27 mouse cellular contexts compared by ENCODE assay signal in the genomic region with DNA sequence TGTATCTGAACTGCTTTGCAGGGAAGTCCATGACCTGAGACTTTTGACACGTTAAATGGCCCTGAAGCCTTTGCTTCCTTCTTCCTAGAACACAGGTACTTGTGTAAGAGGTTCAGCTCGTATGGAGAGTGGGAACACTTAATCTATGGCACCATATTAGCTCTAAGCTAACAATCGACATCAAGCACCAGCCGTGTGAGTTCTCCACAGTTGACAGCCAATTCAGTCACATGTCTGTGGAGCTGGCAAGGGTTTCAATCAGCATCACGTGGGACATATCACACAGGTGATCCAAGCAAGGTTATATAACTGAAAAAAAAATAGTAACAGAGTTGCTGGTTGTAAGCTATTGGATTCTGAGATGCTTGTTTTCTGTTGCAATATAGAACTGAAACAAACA. TPM values are rescaled to one million over a fixed set of nuclear protein-coding genes. Genes with fewer than 3 reads are reported as not detected.
DNase-seq lines count a peak whose midpoint lies in the region; ATAC-seq and TF ChIP-seq lines count a peak whose summit lies in the region.
"Had no signal": no experiment of that assay in that cellular context is flagged by ENCODE, and none has a peak within 500 bp of the region (broad histone marks: within the 10 kb centered on the region; RNA-seq: fewer than 3 reads in every experiment).

No protein-coding gene starts in this region.

- no peaks in the 10 kb centered on the region for H3K79me2 ChIP-seq in heart, adult 2 months (replicated peaks; ENCODE audit: control insufficient read depth, insufficient read depth, low read length)

- TF ChIP-seq EP300 in heart, adult 2 months (IDR thresholded peaks at IDR 0.05; ENCODE audit: insufficient read depth, low read depth, low read length), result no peak

- no peaks in the 10 kb centered on the region for H3K27me3 ChIP-seq in heart, embryonic 10.5 days (ENCODE audit: insufficient read depth, poor library complexity, severe bottlenecking)
- H3K27me3 ChIP-seq in heart, adult 2 months (ENCODE audit: control insufficient read depth, insufficient read depth, low read length), result no peaks in the 10 kb centered on the region
- no peaks in the 10 kb centered on the region for H3K27me3 ChIP-seq in intestine, postnatal 0 days (replicated peaks; ENCODE audit: control insufficient read depth, insufficient read depth, low read length)
- H3K27me3 ChIP-seq in midbrain, embryonic 16.5 days (ENCODE audit: control insufficient read depth, insufficient read depth, low read depth, low read length), result no peaks in the 10 kb centered on the region
- H3K27me3 ChIP-seq: embryonic facial prominence, embryonic 15.5 days; forebrain, embryonic 12.5 days; heart, embryonic 13.5 days; hindbrain, embryonic 15.5 days; limb, embryonic 12.5 days; midbrain, embryonic 13.5 days; stomach, embryonic 15.5 days had no signal

- H3K4me3 ChIP-seq in heart, embryonic 10.5 days, result no peak overlapping the region
- H3K4me3 ChIP-seq in heart, adult 2 months, result no peak overlapping the region
- H3K4me3 ChIP-seq in intestine, postnatal 0 days (ENCODE audit: low read depth, low read length), result no peak overlapping the region
- H3K4me3 ChIP-seq in midbrain, embryonic 16.5 days (ENCODE audit: low read depth, low read length), result no peak overlapping the region
- H3K4me3 ChIP-seq: embryonic facial prominence, embryonic 10.5 days; embryonic facial prominence, embryonic 15.5 days; forebrain, embryonic 12.5 days; heart, embryonic 13.5 days; hindbrain, embryonic 15.5 days; limb, embryonic 12.5 days; midbrain, embryonic 13.5 days; stomach, embryonic 15.5 days had no signal

- H3K9me3 ChIP-seq in heart, embryonic 10.5 days, result no peaks in the 10 kb centered on the region
- H3K9me3 ChIP-seq in intestine, postnatal 0 days (ENCODE audit: control insufficient read depth), result no peaks in the 10 kb centered on the region
- no peaks in the 10 kb centered on the region for H3K9me3 ChIP-seq in midbrain, embryonic 16.5 days (replicated peaks; ENCODE audit: control insufficient read depth, low read length, poor library complexity, severe bottlenecking)
- H3K9me3 ChIP-seq: embryonic facial prominence, embryonic 10.5 days; embryonic facial prominence, embryonic 15.5 days; forebrain, embryonic 12.5 days; G1E; heart, embryonic 13.5 days; hindbrain, embryonic 15.5 days; limb, embryonic 12.5 days; midbrain, embryonic 13.5 days; stomach, embryonic 15.5 days had no signal

- intact Hi-C loops in heart, adult 2 months (cut with DNase I), result no loop called here

- WGBS in heart, embryonic 10.5 days, result 66% methylated on average over 5 of the region's 5 CpGs
- 41% methylated on average over 5 of the region's 5 CpGs for WGBS in heart, adult 2 months
- 29% methylated on average over 5 of the region's 5 CpGs for WGBS in intestine, postnatal 0 days
- 77% methylated on average over 5 of the region's 5 CpGs for WGBS in midbrain, embryonic 16.5 days

- DNase-seq in heart, embryonic 10.5 days (ENCODE audit: low spot score), result peak; percentile 66
- no peak for DNase-seq in heart, adult 2 months
- DNase-seq in kidney, adult 8-10 months, result peak; percentile 34 to 50
- no peak for DNase-seq in kidney, postnatal 4 days
- peak; percentile 77 for DNase-seq in lung, postnatal 25 days (ENCODE audit: low spot score)
- no peak for DNase-seq in cerebellum, adult 11-12 months
- DNase-seq: adrenal gland, adult 8-10 months; cerebellum, adult 8-10 months; cerebellum, postnatal 25 days; gastrocnemius, postnatal 14 days; heart, postnatal 10 days; layer of hippocampus, adult 9-11 months; thymus, postnatal 14 days had no signal

- no peak for TF ChIP-seq CTCF in heart, adult 2 months (IDR thresholded peaks at IDR 0.05)
- TF ChIP-seq CTCF in intestine, postnatal 0 days (IDR thresholded peaks at IDR 0.05; ENCODE audit: low read depth), result no peak

- no peaks in the 10 kb centered on the region for H3K4me1 ChIP-seq in heart, embryonic 10.5 days
- H3K4me1 ChIP-seq in heart, adult 2 months (ENCODE audit: control insufficient read depth, insufficient read depth, low read length), result 0 out of 2 replicates have a peak, but pooled peaks cover 1% of the 10 kb centered on the region
- no peaks in the 10 kb centered on the region; the same call in 1 of the 2 replicates for H3K4me1 ChIP-seq in intestine, postnatal 0 days (replicated peaks; ENCODE audit: control insufficient read depth, insufficient read depth, low read length)
- no peaks in the 10 kb centered on the region for H3K4me1 ChIP-seq in midbrain, embryonic 16.5 days (ENCODE audit: control insufficient read depth, insufficient read depth, low read length)
- H3K4me1 ChIP-seq: embryonic facial prominence, embryonic 15.5 days; hindbrain, embryonic 15.5 days; midbrain, embryonic 13.5 days had no signal

- H3K27ac ChIP-seq in heart, embryonic 10.5 days, result no peak overlapping the region
- H3K27ac ChIP-seq in heart, adult 2 months, result no peak overlapping the region
- H3K27ac ChIP-seq in intestine, postnatal 0 days (ENCODE audit: low read depth, low read length), result no peak overlapping the region
- H3K27ac ChIP-seq in midbrain, embryonic 16.5 days (ENCODE audit: low read length), result no peak overlapping the region
- H3K27ac ChIP-seq: embryonic facial prominence, embryonic 10.5 days; embryonic facial prominence, embryonic 15.5 days; forebrain, embryonic 12.5 days; heart, embryonic 13.5 days; hindbrain, embryonic 15.5 days; limb, embryonic 12.5 days; macrophage; midbrain, embryonic 13.5 days; stomach, embryonic 15.5 days had no signal

- ATAC-seq in intestine, postnatal 0 days, result peak; percentile 78
- ATAC-seq in midbrain, embryonic 16.5 days, result no peak
- ATAC-seq: inflammation-experienced regulatory T-cells, adult 6 months; midbrain, embryonic 13.5 days had no signal

- no peaks in the 10 kb centered on the region for H3K36me3 ChIP-seq in heart, embryonic 10.5 days
- no peaks in the 10 kb centered on the region for H3K36me3 ChIP-seq in heart, adult 2 months (ENCODE audit: control insufficient read depth, insufficient read depth, low read length)
- H3K36me3 ChIP-seq in intestine, postnatal 0 days (ENCODE audit: control insufficient read depth, insufficient read depth), result no peaks in the 10 kb centered on the region
- H3K36me3 ChIP-seq in midbrain, embryonic 16.5 days (ENCODE audit: control insufficient read depth, insufficient read depth, low read length), result no peaks in the 10 kb centered on the region
- H3K36me3 ChIP-seq: embryonic facial prominence, embryonic 10.5 days; embryonic facial prominence, embryonic 15.5 days; forebrain, embryonic 12.5 days; G1E; heart, embryonic 13.5 days; hindbrain, embryonic 15.5 days; limb, embryonic 12.5 days; midbrain, embryonic 13.5 days; stomach, embryonic 15.5 days had no signal

- no peak overlapping the region for H3K4me2 ChIP-seq in intestine, postnatal 0 days (replicated peaks; ENCODE audit: low read depth)
- H3K4me2 ChIP-seq in midbrain, embryonic 16.5 days (ENCODE audit: low read length), result no peak overlapping the region
- H3K4me2 ChIP-seq: embryonic facial prominence, embryonic 15.5 days; forebrain, embryonic 12.5 days; heart, embryonic 13.5 days; hindbrain, embryonic 15.5 days; limb, embryonic 12.5 days; liver, embryonic 11.5 days; midbrain, embryonic 13.5 days; stomach, embryonic 15.5 days had no signal

- no peak overlapping the region for H3K9ac ChIP-seq in heart, adult 2 months (ENCODE audit: low read depth, low read length)
- no peak overlapping the region for H3K9ac ChIP-seq in intestine, postnatal 0 days (ENCODE audit: low read depth, low read length)
- no peak overlapping the region for H3K9ac ChIP-seq in midbrain, embryonic 16.5 days (ENCODE audit: low read depth, low read length)
- H3K9ac ChIP-seq: embryonic facial prominence, embryonic 15.5 days; forebrain, embryonic 12.5 days; heart, embryonic 13.5 days; hindbrain, embryonic 15.5 days; limb, embryonic 12.5 days; midbrain, embryonic 13.5 days; stomach, embryonic 15.5 days had no signal

- TF ChIP-seq POLR2A in heart, adult 2 months (IDR thresholded peaks at IDR 0.05; ENCODE audit: insufficient read depth, low read depth, low read length), result no peak

RNA-seq across cellular contexts. Expression of gene Ralgapa2, which starts 43.2 kb away (rescaled TPM):
- polyA plus RNA-seq in heart, embryonic 10.5 days (2016; fragmentation: Nextera tagmentation; extraction: Ambion mirVana), result 8.9 and 11.5 TPM in 2 replicates
- total RNA-seq in heart, adult 2 months (2021), result 10 to 100 TPM; 36.7 to 41.3 TPM
- polyA plus RNA-seq in heart, adult 2 months (2012; rRNA removed), result 14.5 and 25.3 TPM in 2 replicates
- polyA plus RNA-seq in intestine, postnatal 0 days (2015; fragmentation: Nextera tagmentation; extraction: Ambion mirVana), result 4.9 and 6.1 TPM in 2 replicates
- 12.4 and 13.1 TPM in 2 replicates for polyA plus RNA-seq in midbrain, embryonic 16.5 days (2015; fragmentation: Nextera tagmentation; extraction: Ambion mirVana)

Comparison
In these comparisons a context has a peak if more than half of its experiments do, and no peak if none do; other contexts are left out.
1. DNase-seq: peak in heart, embryonic 10.5 days (single experiment), kidney, adult 8-10 months (2 of 2) and lung, postnatal 25 days (single experiment); none in heart, adult 2 months (0 of 2), kidney, postnatal 4 days (0 of 2) and cerebellum, adult 11-12 months (single experiment).